Mouse (Mus musculus) neural tube, embryonic 15.5 days (tissue): ENCODE results near the gene Bnc2. TPM values are rescaled to one million over a fixed set of nuclear protein-coding genes. Genes with fewer than 3 reads are reported as not detected.

ENCODE experiments used
- ATAC-seq: fragments of 200-750 bp; cut with Nextera tagmentation; 2 replicates; pipeline ENCODE4 v1.8.0; 2017; ENCODE audit warnings: mild to moderate bottlenecking, moderate TSS enrichment, moderate library complexity; ENCODE audit not compliant: low FRiP score
- H3K27ac ChIP-seq: fragments of 300-500 bp; sonication (generic); replicated peaks from 2 replicates; pipeline ENCODE4 v1.5.1; 2015; ENCODE audit warnings: mild to moderate bottlenecking, inconsistent platforms
- H3K27me3 ChIP-seq: fragments of 300-500 bp; sonication (generic); replicated peaks from 2 replicates; pipeline ENCODE4 v1.6.1; 2015; ENCODE audit warnings: inconsistent platforms
- H3K36me3 ChIP-seq: fragments of 300-500 bp; sonication (generic); 2 replicates; pipeline ENCODE4 v1.6.1; 2015; ENCODE audit warnings: inconsistent platforms
- H3K4me1 ChIP-seq: fragments of 300-500 bp; sonication (generic); 2 replicates; pipeline ENCODE4 v1.6.1; 2015; ENCODE audit warnings: inconsistent platforms
- H3K4me2 ChIP-seq: fragments of 300-500 bp; sonication (generic); 2 replicates; pipeline ENCODE4 v1.6.1; 2015; ENCODE audit warnings: inconsistent platforms, mild to moderate bottlenecking, moderate library complexity
- H3K4me3 ChIP-seq: fragments of 300-500 bp; sonication (generic); replicated peaks from 2 replicates; pipeline ENCODE4 v1.5.1; 2015; ENCODE audit warnings: mild to moderate bottlenecking, inconsistent platforms
- H3K9ac ChIP-seq: fragments of 300-500 bp; sonication (generic); replicated peaks from 2 replicates; pipeline ENCODE4 v1.6.1; 2015; ENCODE audit warnings: mild to moderate bottlenecking, inconsistent platforms
- H3K9me3 ChIP-seq: fragments of 300-500 bp; sonication (generic); replicated peaks from 2 replicates; pipeline ENCODE4 v1.6.1; 2016; ENCODE audit warnings: inconsistent platforms
- WGBS: fragments of 180-500 bp; shearing (Covaris S2); methylation state at CpG from one replicate; pipeline ENCODE4 v1.1.7; 2015; ENCODE audit warnings: mixed read lengths; 5-methylcytosine and 5-hydroxymethylcytosine counted together
- polyA plus RNA-seq: library from polyadenylated mRNA; unstranded; fragments of >200 nt; fragmentation: Nextera tagmentation; extraction: Ambion mirVana; gene quantifications from 2 replicates; pipeline ENCODE4 v1.2.1, GENCODE M21; 2015

Gene Bnc2
- polyA plus RNA-seq, 1 experiment from 2014 or later, result 16.2 TPM

DNA sequence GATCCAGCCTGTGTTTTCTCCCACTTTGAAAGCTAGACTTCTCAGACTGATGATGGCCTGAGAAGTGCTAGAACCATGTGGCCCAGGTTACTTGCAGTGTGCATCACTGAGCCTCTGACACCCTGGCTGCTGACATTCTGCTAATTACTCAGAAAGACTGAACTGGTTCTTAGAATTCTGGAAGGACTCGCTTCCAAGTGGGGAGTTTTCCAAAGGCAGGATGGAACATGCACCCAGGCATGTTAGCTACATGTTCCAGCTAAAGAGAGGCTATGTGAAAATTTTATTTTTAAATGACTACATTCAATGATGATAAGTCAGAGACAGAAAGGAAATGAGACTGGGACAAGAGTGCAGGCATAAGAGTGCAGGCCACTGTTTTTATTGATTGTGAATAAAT lies 289.9 kb downstream of the Bnc2 start:
- WGBS, result 93% methylated on average over 1 of the region's 1 CpGs
- no peaks in the 10 kb centered on the region for H3K4me1 ChIP-seq
- no peaks in the 10 kb centered on the region for H3K27me3 ChIP-seq
- no peak overlapping the region for H3K4me3 ChIP-seq
- no peak overlapping the region for H3K4me2 ChIP-seq
- ATAC-seq, result no peak
- H3K27ac ChIP-seq, result no peak overlapping the region
- H3K9ac ChIP-seq, result no peak overlapping the region
- H3K9me3 ChIP-seq, result no peaks in the 10 kb centered on the region
- H3K36me3 ChIP-seq, result no peaks in the 10 kb centered on the region

DNA sequence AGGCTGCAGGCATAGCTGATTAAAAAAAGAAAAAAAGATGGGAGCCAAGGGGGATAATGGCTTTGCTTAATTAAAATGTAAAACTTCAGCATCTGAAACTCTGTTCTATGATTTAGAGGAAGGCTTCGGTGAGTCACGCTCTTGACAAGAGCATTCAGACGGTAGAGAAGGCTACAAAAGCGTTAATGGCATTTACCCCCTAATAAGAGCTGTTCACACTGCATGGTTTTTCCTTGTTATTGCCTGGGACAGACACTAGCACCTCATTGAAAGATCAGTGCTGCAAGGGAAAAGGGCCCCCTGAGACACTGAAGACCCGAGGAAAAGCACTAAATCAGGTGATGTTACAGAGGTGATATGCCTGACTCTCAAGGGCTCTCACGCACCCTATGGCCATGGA lies 295.8 kb downstream of the Bnc2 start:
- Histone ChIP-seq H3K4me3 (no peak overlapping the region), H3K9me3 (no peaks in the 10 kb centered on the region), H3K27ac (no peak overlapping the region), H3K9ac (no peak overlapping the region), H3K36me3 (no peaks in the 10 kb centered on the region), H3K4me1 (peaks cover 9% of the 10 kb centered on the region), H3K27me3 (no peaks in the 10 kb centered on the region), H3K4me2 (no peak overlapping the region)
- WGBS, result 18% methylated on average over 6 of the region's 6 CpGs
- ATAC-seq, result no peak

DNA sequence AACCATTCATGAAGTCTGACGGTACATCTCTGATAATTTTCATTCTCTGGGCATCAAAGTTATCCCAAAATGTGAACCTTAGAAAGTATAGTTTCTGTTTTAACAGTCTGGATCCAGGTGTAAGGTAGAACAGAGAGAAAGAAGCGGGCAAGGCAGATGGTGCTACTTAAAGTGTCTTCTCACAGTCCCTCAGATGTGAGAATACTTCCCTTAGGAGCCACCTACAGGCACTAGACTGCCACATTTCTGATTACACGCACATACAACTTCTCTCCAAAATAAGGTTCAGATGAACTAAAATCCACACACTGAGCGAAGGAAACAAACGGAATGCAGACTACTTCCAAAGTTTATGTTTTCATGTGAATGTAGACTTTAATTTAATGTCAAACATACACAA lies 297.6 kb downstream of the Bnc2 start:
- ATAC-seq, result no peak
- no peak overlapping the region for H3K4me2 ChIP-seq

DNA sequence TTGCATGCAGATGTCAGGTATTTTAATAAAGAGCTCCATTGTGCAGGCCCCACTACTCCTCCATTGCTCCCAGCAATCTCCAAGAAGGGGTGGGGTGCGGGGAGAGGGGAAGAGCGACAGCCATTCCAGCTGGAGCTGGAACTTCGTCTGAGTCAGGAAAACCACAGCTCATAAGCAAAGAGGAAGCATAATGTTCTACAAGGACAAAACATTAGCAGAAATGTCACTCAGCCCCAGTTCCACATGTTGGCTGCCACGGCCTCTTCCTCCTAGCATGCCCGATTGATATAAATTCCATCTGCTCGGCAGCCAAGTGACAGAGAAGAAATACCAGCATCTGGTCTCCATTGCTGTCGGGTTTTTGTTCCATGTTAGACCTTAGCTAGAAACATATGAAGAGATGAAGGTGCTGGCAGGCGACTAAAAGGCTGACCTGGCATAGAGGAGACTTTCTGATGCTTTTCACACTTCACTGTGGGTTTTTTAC lies 312.7 kb downstream of the Bnc2 start:
- Histone ChIP-seq H3K9me3 (no peaks in the 10 kb centered on the region), H3K27me3 (no peaks in the 10 kb centered on the region), H3K9ac (no peak overlapping the region), H3K4me2 (no peak overlapping the region), H3K27ac (no peak overlapping the region), H3K4me1 (no peaks in the 10 kb centered on the region), H3K4me3 (no peak overlapping the region), H3K36me3 (no peaks in the 10 kb centered on the region)
- no peak for ATAC-seq
- WGBS, result 66% methylated on average over 8 of the region's 8 CpGs

More for the DNA sequence above, 297.6 kb downstream of the Bnc2 start:
- Histone ChIP-seq H3K4me3 (no peak overlapping the region), H3K9me3 (no peaks in the 10 kb centered on the region), H3K9ac (no peak overlapping the region), H3K36me3 (no peaks in the 10 kb centered on the region), H3K27me3 (no peaks in the 10 kb centered on the region), H3K27ac (no peak overlapping the region), H3K4me1 (peaks cover 9% of the 10 kb centered on the region)
- 91% methylated on average over 5 of the region's 5 CpGs for WGBS

DNA sequence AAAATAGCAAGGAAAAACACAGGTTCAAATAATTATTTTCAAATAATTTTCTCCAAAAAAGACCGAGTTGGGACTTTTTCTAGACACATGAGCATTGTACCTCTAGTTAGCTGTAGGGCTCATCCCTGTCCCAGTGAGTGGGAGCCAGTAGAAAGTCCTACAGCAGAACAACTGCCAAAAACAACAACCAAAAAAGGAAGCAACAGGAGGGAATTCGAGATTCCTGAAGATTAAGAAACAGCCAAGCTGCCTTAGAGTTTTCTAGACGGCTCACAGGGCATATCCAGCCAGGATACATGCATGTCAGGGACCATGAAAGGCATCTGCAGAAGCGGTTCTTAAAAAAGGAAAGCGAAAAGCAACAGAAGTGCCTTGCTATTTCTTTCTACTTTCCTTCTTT lies 313.9 kb downstream of the Bnc2 start:
- no peaks in the 10 kb centered on the region for H3K9me3 ChIP-seq
- no peak overlapping the region for H3K4me2 ChIP-seq
- WGBS, result 80% methylated on average over 5 of the region's 5 CpGs
- H3K27ac ChIP-seq, result no peak overlapping the region
- no peaks in the 10 kb centered on the region for H3K36me3 ChIP-seq
- H3K4me3 ChIP-seq, result no peak overlapping the region
- ATAC-seq, result no peak
- H3K27me3 ChIP-seq, result no peaks in the 10 kb centered on the region
- peaks cover 6% of the 10 kb centered on the region for H3K4me1 ChIP-seq
- no peak overlapping the region for H3K9ac ChIP-seq

DNA sequence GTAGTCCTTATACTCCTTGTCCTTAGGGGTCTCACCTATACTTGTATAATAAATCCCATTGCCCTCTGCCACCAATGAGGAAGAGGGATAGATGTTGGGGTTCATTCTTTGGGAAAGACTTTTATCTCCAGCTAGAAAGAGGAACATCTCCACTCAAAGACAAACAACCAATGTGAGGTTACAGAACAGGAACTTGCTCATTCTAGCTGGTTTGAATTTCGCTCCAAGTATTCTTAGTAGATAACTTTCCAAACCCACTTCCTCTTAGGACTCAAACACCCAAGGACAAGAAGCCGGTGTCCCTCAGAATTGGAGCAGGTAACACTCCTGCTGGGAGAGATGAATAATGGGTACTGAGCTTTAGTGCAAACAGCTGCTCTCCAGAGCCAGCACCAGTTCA lies 315.1 kb downstream of the Bnc2 start:
- WGBS, result 94% methylated on average over 2 of the region's 2 CpGs
- Histone ChIP-seq H3K9ac (no peak overlapping the region), H3K36me3 (no peaks in the 10 kb centered on the region), H3K9me3 (no peaks in the 10 kb centered on the region), H3K27me3 (no peaks in the 10 kb centered on the region), H3K27ac (no peak overlapping the region), H3K4me2 (no peak overlapping the region), H3K4me1 (peaks cover 7% of the 10 kb centered on the region), H3K4me3 (no peak overlapping the region)
- no peak for ATAC-seq

DNA sequence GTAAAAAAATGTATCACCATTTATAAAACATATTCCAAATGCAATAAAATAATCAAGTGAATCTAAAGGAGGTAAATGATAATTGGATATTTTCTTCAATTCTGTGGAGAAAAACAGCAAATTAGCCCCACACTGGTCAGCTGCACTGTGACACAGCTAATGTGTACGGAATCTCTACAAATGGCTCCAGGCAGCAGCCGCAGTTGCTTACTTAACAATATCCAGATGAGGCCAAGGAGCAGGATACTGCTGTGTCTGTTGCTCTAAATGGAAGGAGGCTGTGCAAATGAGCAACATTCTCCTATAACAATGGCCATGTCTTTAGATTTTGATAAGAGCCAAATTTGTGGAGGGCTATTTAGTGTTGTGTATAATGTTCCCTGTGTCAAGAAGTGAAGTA lies 316.9 kb downstream of the Bnc2 start:
- Histone ChIP-seq H3K4me1 (peaks cover 7% of the 10 kb centered on the region), H3K9ac (no peak overlapping the region), H3K27ac (no peak overlapping the region), H3K27me3 (no peaks in the 10 kb centered on the region), H3K36me3 (no peaks in the 10 kb centered on the region), H3K4me2 (no peak overlapping the region), H3K4me3 (no peak overlapping the region), H3K9me3 (no peaks in the 10 kb centered on the region)
- 40% methylated on average over 2 of the region's 2 CpGs for WGBS
- ATAC-seq, result no peak

DNA sequence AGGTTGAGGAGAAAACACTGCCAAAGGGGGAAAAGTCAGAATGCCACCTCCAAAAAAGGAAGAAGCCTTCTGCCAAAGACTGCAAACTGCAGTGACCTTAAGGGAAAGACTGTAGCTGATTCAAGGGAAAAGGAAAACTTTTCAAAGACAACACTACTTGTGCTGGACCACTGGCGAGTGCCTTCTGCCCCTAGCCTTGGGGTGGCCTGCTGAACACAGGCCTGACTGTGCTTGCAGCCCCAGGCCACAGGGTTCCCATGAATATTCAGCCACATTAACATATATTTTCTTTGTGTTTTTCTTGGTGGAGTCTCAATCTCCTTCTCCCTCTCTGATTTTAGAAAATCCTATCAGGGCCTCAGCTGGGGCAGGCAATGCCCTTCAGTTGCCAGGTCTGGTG lies 317.7 kb downstream of the Bnc2 start:
- Histone ChIP-seq H3K4me3 (no peak overlapping the region), H3K36me3 (no peaks in the 10 kb centered on the region), H3K4me1 (peaks cover 7% of the 10 kb centered on the region), H3K4me2 (no peak overlapping the region), H3K27me3 (no peaks in the 10 kb centered on the region), H3K9ac (no peak overlapping the region), H3K9me3 (no peaks in the 10 kb centered on the region), H3K27ac (no peak overlapping the region)
- no peak for ATAC-seq
- 35% methylated on average over 1 of the region's 1 CpGs for WGBS

DNA sequence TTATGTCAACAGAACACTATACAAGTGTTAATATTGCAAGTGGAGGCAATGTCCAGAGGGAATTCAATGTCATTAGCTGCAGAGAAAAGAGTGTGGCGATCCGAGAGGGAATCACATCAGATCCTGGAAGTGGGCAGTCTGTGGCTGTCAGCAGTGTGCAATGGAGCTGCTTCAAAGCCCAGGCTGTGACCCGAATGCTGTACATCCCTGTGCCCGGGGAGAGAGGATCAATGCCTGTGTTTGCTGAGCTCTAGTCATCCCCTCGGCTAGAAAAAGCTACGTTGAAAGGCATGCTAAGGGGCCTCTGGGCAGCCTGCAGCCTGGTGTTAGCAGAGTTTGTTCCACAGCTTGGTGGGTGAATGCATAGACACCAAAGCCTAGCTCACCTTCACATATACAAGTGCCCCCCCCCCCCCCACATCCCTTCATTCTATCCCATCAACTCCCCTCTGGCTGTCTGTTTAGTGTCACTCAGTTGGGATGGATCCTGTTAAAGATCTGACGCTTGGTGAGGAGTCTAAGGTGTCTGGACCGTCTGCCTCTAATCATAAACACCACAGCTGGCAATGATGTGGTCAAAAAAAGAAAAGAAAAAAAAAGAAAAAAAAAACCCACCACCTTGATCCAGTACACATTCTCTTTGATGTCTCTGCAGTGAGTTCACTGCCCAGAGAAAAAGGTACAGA lies 318.5 kb downstream of the Bnc2 start:
- Histone ChIP-seq H3K27ac (no peak overlapping the region), H3K9me3 (no peaks in the 10 kb centered on the region), H3K4me3 (no peak overlapping the region), H3K4me1 (peaks cover 7% of the 10 kb centered on the region), H3K27me3 (no peaks in the 10 kb centered on the region), H3K36me3 (no peaks in the 10 kb centered on the region), H3K4me2 (no peak overlapping the region), H3K9ac (no peak overlapping the region)
- ATAC-seq, result no peak
- 25% methylated on average over 8 of the region's 8 CpGs for WGBS

DNA sequence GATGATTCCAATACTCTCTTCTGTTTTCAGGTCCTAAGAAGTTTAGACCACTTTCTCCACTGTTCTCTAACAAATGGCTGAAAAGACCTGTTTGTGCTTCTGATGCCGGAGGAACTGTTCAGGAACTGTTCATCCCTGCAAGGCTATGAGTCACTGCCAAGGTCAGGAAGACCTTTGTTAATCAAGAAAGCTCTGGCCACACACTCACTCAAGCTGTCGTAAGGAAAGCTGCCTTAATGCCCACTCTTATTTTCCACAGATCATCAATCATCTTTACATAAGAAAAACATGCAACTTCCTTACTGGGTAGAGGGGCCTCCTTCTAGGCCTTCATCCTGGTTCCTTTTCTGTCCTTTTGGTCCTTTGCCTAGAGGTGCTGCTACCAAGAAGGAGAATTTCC lies 322.4 kb downstream of the Bnc2 start:
- no peaks in the 10 kb centered on the region for H3K9me3 ChIP-seq
- no peak overlapping the region for H3K4me2 ChIP-seq
- no peaks in the 10 kb centered on the region for H3K36me3 ChIP-seq
- H3K27me3 ChIP-seq, result no peaks in the 10 kb centered on the region
- WGBS, result 45% methylated on average over 2 of the region's 2 CpGs
- H3K9ac ChIP-seq, result no peak overlapping the region
- no peak overlapping the region for H3K27ac ChIP-seq
- H3K4me3 ChIP-seq, result no peak overlapping the region
- H3K4me1 ChIP-seq, result peaks cover 7% of the 10 kb centered on the region
- ATAC-seq, result no peak

DNA sequence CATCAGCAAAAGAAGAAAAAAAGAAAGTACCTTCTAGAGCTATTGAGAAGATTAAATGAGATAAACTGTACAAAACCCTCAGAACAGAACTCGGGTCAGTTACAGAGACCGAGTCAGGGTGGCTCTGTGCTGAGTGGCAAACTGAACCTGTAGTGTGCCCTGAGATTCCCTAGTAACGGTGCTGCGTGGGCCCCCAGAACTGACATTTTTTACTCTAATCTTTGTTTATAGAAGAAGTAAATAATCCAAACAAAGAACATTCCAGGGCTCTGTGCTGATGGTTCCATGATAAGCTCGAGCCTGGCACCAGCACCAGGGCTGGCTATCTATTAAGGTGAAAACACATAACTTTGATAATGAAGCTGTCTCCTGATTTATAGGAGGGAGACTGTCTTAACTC lies 325.5 kb downstream of the Bnc2 start:
- H3K27ac ChIP-seq, result no peak overlapping the region
- H3K27me3 ChIP-seq, result no peaks in the 10 kb centered on the region
- H3K4me2 ChIP-seq, result no peak overlapping the region
- no peaks in the 10 kb centered on the region for H3K4me1 ChIP-seq
- ATAC-seq, result no peak
- no peaks in the 10 kb centered on the region for H3K36me3 ChIP-seq
- H3K9ac ChIP-seq, result no peak overlapping the region
- no peak overlapping the region for H3K4me3 ChIP-seq
- 59% methylated on average over 5 of the region's 5 CpGs for WGBS
- no peaks in the 10 kb centered on the region for H3K9me3 ChIP-seq

DNA sequence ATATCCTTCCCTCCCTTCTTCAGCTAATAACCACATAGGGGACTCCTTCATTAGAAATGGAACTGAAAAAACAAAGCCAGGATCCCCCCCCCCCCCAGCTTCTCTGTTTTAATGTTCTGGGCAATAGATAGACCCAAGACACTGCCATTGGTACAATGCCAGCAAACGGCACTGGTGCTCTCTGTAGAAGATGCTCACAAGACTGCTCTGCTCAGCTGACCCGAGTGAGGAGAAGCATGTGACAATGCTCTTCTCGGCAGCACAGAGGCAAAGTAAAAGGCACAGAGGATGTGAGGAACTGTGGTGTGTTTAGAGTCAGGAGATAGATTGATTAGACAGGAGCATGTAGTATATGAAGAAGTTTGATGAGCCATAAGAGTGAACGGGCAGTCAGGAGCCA lies 335.9 kb downstream of the Bnc2 start:
- Histone ChIP-seq H3K36me3 (no peaks in the 10 kb centered on the region), H3K27ac (no peak overlapping the region), H3K27me3 (no peaks in the 10 kb centered on the region), H3K9ac (no peak overlapping the region), H3K4me2 (no peak overlapping the region), H3K9me3 (no peaks in the 10 kb centered on the region), H3K4me3 (no peak overlapping the region), H3K4me1 (no peaks in the 10 kb centered on the region)
- WGBS, result 60% methylated on average over 4 of the region's 4 CpGs
- ATAC-seq, result no peak
